Mouse (Mus musculus): Measurements from ENCODE around the gene Slc47a1.
"Not testable (repeated sequence)": the region's sequence is repeated elsewhere in the genome, so short reads cannot be mapped to it uniquely, and the experiment has no call there.

The Slc47a1 gene

DNA sequence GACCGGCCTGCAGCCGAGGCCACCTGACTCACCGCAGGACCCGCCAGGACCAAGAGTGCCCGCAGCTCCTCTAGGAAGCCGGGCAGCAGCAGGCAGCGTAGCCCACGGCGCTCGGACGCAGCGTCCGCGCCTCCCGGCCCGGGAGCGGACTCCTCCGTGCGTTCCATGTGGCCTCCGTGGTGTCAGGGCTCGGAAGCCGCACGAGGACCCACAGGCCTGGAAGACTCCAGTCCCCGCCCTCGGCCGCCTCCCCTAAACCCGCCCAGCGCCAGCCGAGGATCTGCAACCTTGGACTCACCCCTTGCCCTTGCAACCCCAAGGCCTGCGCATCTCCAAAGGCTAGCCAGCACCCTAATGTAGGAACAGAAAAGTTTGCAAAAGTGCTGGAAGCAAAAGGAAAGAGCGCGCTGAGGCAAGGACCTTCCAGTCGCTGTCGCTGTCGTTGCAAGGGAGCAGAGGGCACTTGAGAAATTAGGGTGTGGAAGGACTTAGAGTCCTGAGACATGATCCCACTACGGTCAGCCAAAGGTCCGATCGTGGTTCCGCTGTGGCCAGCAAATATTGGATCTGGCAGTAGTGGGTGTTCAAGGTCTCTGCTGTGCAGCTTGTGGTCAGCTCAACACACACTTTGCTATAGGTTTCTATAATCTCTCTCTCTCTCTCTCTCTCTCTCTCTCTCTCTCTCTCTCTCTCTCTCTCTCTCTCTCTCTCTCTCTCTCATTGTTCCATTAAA lies at the start of gene Slc47a1:
Gene Slc47a1, minus strand, starts transcription at position 465 of the 733 bp plus-strand sequence.
- DNase-seq (ENCODE audit: low read depth, low spot score), result peak; percentile 20

DNA sequence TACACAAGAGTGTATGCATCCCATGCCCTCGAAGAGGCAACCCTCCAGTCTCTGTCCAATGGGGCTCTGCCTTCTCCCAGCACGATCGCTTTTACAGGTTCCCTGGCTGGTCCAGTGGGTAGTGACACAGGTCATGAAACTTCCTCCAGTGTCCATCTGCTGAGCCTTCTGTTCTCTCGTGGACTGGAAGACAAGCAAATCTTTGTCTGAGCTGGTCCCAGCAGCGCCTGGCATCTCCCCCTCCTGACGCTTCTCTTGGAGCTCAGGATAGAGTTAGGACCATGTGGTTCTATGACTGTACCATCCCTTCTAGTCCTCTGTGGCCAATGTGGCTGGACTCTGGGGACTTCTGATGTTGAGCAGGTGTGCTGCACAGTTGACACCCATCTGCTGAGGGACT lies 41.1 kb upstream of the Slc47a1 start:
- DNase-seq (ENCODE audit: low read depth, low spot score), result no peak

GRCm38 (mm10) chr11:61417945-61418551 lies 39.9 kb upstream of the Slc47a1 start:
- peak; percentile 71 for DNase-seq (ENCODE audit: low read depth, low spot score)

- DNase-seq (ENCODE audit: low read depth, low spot score), result not testable (repeated sequence)
Measured at GRCm38 (mm10) chr11:61416540-61416939, 38.4 kb upstream of the Slc47a1 start.

GRCm38 (mm10) chr11:61415444-61415843 lies 37.3 kb upstream of the Slc47a1 start:
- no peak for DNase-seq (ENCODE audit: low read depth, low spot score)

DNA sequence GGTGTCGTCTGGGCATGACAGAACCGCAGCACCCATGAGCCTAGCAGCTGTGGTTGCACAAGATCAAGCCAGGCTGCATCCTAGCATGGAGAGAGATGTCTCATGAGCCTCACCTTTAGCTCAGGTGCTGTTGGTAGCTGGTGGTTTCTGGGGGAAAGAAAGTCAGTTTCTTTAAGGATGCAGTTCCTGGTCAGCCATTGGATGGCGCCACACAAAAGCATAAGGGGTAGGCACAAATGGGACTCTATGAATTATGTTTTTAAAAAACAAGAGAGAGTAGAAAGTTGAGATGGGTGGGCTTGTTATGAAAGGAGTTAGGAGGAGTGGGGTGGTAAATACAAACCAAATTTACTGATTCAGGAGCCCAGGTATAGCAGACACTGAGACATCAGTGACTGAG lies 36.4 kb upstream of the Slc47a1 start:
- no peak for DNase-seq (ENCODE audit: low read depth, low spot score)

DNA sequence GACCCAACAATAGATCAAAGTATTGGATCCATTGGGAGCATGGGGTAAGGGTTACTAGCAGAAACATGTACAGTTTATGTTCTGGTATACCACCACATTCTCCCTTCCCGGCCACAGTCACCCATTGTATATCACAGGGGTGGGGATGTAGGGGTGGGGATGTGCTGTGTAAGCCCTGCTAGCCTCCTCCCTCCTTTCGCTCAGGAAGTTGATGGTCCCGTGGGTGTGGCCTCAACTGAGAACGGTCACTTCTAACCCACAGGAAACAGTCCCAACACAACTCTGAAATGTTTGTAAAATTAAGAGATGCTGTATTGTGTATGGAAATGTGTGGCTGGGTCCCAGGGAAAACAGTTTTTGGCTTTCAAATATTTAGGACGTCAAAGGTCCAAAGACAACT lies 35.3 kb upstream of the Slc47a1 start:
- no peak for DNase-seq (ENCODE audit: low read depth, low spot score)

- DNase-seq (ENCODE audit: low read depth, low spot score), result no peak
Measured at GRCm38 (mm10) chr11:61411809-61412208, 33.7 kb upstream of the Slc47a1 start.

DNA sequence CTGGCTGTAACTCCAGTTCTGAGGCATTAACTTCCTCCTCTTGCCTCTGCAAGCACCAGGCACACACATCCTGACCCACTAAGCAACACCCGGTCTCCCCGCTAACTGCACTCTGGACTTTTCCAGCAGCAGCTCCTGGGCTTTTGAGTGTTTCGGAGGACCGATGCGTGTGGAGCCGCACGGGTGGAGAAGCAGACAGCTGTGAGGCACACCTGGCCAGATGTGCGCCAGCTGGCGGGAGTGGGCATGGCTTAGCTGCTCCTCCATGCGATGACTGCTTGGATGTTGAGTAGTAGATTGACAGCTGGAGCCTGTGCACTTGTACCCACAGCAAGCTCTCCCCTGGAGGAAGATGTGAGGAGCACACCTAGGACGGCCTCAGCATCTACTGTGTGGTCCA lies 33.1 kb upstream of the Slc47a1 start:
- DNase-seq (ENCODE audit: low read depth, low spot score), result no peak

DNA sequence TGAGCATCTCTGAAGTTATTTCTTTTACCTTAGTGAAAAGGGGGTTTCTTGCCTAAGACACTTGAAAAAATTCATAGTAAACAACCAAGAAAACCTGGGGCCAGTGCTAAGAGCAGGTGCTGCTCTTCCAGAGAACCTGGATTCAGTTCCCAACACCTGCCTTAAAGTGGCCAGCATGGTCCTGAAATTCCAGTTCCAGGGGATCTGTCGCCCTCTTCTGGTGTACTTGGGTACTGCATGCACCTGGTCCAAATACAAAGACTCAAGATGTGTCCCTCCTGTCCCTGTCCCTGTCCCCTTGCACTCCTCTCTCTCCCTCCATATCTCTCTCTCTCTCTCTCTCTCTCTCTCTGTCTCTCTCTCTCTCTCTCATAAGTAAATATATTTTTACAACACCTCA lies 32.0 kb upstream of the Slc47a1 start:
- DNase-seq (ENCODE audit: low read depth, low spot score), result peak; percentile 74

GRCm38 (mm10) chr11:61409051-61409450 lies 30.9 kb upstream of the Slc47a1 start:
- DNase-seq (ENCODE audit: low read depth, low spot score), result no peak

DNA sequence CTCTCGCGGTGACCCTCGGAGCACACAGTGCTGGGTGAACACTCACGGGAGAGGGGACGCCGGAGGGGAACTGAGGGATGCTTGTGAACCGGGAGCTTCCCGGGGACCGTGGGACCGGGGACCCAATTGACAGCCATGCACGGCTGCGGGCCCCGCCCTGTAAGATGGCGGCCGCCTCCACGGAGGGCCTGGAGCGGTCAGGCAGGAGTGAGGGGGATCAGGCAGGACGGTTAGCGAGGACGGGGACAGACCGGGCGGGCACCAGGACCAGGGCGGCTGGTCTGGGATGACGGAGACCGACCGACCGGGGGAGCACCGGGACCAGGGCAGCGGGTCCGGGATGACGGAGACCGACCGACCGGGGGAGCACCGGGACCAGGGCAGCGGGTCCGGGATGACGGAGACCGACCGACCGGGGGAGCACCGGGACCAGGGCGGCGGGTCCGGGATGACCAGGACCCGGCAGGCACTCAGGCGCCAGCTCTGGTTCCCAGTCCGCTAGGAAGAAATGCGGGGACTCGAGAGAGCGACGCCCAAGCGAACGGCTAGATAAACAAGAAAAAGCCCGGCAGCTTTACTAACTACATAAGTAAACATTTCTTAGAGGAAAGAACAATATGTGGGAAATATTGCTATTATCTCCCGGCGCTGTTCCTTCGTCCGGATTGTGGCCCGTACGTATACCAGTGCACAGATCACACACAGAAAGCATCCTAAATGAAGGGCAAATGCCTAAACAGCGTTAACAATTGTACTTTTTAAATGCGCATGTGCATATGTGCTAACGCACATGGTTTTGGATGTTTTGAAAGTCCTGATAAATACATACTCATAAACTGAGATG lies 30.3 kb upstream of the Slc47a1 start:
- DNase-seq (ENCODE audit: low read depth, low spot score), result no peak

- DNase-seq (ENCODE audit: low read depth, low spot score), result peak; percentile 94
Measured at GRCm38 (mm10) chr11:61407638-61408183, 29.6 kb upstream of the Slc47a1 start.

DNA sequence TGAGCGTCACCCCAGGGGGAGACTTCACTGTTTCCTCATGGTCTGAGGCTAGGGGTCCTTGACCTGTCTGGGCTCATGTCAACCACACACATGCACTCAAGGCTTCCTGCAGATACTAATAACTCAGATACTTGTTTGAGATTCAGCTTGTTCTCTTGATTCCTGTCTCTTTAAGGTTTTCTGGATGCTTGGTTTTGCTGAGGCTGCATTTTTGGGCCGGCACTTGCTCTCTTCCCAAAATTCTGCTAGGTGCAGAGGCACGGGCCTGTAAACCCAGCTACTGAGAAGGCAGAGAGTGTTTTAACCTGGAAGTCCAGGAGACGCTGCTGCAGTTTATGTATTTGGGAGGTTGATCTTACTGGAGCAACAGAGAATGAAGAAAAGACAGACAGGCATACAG lies 23.6 kb upstream of the Slc47a1 start:
- no peak for DNase-seq (ENCODE audit: low read depth, low spot score)

GRCm38 (mm10) chr11:61400681-61401346 lies 22.7 kb upstream of the Slc47a1 start:
- DNase-seq (ENCODE audit: low read depth, low spot score), result peak; percentile 77

DNA sequence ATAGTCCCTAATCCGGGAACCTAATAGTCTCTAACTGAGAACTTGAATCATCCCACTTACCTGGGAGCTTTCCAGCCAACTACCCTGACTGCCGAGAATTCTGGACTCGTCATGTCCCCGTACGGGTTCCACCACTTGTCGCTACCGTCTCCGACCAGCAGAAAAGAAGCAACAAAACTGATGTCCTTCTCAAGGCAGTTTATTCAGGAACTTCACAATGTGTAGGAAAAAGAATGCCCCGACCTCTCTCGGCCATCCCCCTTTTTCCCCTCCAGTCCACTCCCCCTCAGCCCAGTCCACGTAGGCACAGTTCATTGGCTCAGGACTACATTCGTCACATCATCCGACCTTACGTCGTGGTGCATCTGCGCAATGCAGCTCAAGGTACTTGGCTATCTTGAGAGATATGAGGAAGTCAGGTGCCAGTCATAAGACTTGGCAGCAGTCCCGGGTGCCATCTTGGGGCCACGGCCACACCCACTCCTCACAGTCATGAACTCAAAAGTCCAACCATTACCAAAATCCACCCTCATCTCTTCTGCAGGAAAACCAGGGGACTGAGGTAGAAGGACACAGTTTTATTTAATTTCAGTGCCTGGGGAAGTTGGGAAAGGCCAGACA lies 19.4 kb upstream of the Slc47a1 start:
- not testable (repeated sequence) for DNase-seq (ENCODE audit: low read depth, low spot score)

DNA sequence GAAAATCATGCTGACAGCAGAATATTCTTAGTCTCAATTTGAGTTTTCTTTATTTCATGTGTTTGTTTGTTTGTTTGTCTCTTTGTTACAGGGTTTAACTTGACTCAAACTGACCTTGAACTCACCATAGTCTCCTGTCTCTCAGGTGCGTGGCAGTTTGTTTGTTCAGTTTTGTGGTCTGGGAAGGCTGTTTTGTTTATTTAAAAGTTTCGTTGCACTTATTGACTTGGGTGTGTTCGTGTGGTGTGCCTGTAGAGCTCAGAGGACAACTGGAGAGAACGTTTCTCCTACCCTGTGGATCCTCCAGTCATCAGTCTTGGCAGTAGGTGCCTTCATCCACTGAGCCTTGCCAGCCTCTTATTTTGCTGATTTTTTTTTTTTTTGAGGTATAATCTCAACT lies 10.8 kb upstream of the Slc47a1 start:
- DNase-seq (ENCODE audit: low read depth, low spot score), result no peak

DNA sequence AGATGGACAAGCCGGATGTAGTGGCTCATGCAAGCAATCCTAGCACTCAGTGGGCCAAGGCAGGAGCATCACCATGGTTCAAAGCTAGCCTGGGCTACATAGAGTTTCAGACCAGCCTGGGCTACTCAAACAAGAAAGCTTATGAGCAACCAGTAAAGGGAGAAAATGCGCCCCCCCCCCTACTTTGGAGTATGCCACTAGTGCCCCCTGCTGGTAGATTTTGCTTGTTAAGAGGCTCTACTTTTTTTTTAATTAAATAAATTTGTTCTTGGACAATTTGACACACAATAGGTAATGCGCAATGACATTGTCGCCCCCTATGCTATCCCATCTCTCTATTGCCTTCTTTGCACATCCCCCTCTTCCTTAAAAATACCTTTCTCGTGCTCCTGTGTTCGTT lies 9.9 kb upstream of the Slc47a1 start:
- DNase-seq (ENCODE audit: low read depth, low spot score), result peak; percentile 45

DNA sequence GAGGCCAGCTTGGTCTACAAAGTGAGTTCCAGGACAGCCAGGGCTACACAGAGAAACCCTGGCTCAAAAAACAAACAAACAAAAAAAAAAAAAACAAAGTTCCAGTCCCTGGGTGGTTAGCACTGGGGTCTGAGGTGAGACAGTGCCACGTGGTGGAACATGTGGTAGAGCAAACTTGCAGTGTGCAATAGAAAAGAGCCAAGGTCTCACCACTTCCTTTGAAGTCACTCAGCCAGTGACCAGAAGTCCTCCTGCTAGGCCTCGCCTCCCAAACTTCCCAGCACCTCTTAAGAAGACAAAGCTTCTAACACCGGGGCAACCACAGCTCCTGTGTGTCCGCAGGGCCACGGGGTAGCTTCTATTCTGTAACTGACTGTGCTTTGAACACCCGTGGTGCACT lies 9.1 kb upstream of the Slc47a1 start:
- DNase-seq (ENCODE audit: low read depth, low spot score), result no peak

DNA sequence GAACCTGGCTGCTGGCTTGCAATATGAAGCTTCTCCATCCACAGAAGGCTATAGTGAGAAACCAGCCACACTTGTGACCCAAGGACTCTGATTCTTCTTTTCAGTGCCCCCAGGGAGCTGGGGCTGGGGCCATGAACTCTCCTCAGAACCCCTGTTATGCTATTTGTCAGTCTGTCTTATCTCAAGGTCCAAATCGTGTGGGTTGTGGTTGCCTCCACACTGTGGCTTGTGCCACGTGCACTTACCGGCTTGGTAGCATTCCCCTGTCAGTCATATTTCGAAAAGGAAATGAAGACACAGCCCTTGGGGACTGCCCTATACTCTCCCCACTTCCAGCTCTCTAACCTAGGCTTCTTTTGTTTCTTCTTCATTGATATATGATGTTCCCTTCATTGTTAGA lies 7.6 kb upstream of the Slc47a1 start:
- DNase-seq (ENCODE audit: low read depth, low spot score), result no peak

GRCm38 (mm10) chr11:61381272-61381671 lies 3.1 kb upstream of the Slc47a1 start:
- DNase-seq (ENCODE audit: low read depth, low spot score), result no peak

Data from skeletal muscle tissue, adult 2 months (tissue).